Mouse (Mus musculus) brain, embryonic 14.5 days (tissue): ENCODE measurements around the gene Fam222a. TPM values are rescaled to one million over a fixed set of nuclear protein-coding genes. Genes with fewer than 3 reads are reported as not detected.

ENCODE experiments used
- DNase-seq: peaks from one replicate; pipeline ENCODE4 v3.0.0-alpha.2; 2011; ENCODE audit warnings: low read depth
- CTCF ChIP-seq: fragments of 200-500 bp; IDR thresholded peaks from 2 replicates; pipeline ENCODE4 v1.5.1; 2012; ENCODE audit warnings: inconsistent platforms, mild to moderate bottlenecking, moderate library complexity, borderline replicate concordance; ENCODE audit not compliant: insufficient read depth, insufficient read length; ENCODE audit errors: extremely low read depth
- POLR2A ChIP-seq: fragments of 200-500 bp; IDR thresholded peaks from 2 replicates; pipeline ENCODE4 v1.6.1; 2012; ENCODE audit warnings: mild to moderate bottlenecking, inconsistent platforms, borderline replicate concordance; ENCODE audit not compliant: poor library complexity, insufficient read depth, insufficient read length, severe bottlenecking; ENCODE audit errors: extremely low read depth
- polyA plus RNA-seq: library from polyadenylated mRNA; depleted of rRNA; stranded (reverse); fragments of >200 nt; gene quantifications from 2 replicates; pipeline ENCODE4 v1.2.3, GENCODE M21; 2012

The Fam222a gene
- polyA plus RNA-seq, 1 experiment: 16.6 TPM

DNA sequence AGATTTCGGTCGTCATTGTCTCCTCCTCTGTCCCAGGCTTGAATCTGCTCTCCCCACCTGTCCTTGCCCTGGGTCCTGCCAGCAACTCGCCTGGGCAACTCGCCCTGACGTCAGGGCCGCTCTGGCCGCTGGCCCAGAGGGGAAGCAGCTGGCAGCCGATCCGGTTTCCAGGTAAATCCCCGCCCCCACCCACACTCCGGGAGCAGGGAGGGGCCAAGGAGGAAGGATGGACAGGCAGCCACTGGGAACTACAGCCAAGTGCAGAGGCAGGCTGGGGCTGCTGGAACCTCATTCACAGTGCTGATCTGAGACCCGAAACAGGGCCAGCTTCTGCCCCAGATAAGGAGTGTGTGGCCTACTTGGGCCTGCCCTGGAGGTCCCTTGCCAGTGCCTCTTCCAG is 2.5 kb upstream of the Fam222a start:
- DNase-seq: no peak
- TF ChIP-seq POLR2A: no peak
- no peak for TF ChIP-seq CTCF

- no peak for DNase-seq
- TF ChIP-seq CTCF (no peak), POLR2A (no peak)
Measured at GRCm38 (mm10) chr5:114565751-114566150, 2.1 kb upstream of the Fam222a start.

DNA sequence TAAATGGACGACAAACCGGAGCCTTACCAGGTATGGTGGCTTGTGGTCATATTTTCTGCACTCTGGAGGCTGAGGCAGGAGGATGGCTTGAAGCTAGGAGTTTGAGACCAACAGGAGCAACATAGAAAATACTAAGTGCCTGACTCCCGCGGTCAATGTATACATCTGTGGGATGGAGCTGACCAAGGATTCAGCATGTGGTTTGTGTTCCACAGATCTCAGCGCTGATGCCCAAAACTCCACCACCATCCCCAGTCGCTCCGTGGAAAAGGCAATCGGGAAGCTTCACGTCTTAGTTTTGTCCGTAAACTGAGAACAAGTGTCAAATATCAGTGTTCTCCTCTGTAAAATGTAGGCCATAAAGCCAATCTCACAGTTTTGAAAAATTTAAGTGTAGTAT is 1.4 kb upstream of the Fam222a start:
- TF ChIP-seq POLR2A (no peak), CTCF (no peak)
- no peak for DNase-seq

DNA sequence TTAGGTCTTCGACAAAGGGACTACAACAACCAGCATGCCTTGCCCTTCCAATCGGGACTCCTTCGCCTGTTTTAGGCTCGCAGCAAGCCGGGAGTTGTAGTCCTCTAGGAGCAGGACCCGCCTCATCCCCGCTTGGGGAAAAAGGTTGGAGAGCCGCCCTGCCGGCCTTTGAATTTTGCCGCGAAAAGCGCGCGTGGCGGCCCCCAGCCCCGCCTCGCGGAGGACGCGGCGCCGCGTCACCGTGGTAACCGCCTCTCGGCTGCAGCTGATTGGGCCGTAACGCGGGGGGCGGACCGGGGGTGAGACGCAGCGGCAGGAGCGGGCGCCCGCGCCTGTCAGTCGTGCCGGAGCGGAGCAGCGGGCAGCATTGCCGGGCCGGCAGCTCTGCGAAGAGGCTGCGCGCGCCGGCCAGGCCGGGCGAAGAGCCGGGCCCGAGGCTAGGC is 720 bp upstream of the Fam222a start:
- TF ChIP-seq POLR2A (peak; percentile 99), CTCF (no peak)
- DNase-seq: peak; percentile 99

DNA sequence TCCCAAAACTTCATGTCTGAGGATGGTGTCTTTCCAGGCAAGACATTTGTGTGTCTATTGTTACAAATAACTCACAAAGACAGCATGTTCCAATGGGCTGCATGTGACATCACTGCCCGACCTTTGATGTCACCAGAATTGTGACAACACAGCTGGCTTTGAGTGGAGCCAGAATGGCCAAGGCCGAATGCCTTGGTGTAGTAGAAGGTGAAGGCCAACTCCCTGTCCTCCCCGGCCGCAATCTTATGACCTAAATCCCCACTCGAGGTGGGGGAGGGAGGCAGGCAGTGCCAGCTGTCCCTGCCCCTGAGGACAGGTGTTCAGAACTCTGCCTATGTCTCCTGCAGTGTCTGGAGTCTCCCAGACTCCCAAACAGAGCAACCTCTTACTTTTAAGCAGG is 1.0 kb downstream of the Fam222a start:
- no peak for TF ChIP-seq CTCF
- no peak for TF ChIP-seq POLR2A
- DNase-seq: no peak

DNA sequence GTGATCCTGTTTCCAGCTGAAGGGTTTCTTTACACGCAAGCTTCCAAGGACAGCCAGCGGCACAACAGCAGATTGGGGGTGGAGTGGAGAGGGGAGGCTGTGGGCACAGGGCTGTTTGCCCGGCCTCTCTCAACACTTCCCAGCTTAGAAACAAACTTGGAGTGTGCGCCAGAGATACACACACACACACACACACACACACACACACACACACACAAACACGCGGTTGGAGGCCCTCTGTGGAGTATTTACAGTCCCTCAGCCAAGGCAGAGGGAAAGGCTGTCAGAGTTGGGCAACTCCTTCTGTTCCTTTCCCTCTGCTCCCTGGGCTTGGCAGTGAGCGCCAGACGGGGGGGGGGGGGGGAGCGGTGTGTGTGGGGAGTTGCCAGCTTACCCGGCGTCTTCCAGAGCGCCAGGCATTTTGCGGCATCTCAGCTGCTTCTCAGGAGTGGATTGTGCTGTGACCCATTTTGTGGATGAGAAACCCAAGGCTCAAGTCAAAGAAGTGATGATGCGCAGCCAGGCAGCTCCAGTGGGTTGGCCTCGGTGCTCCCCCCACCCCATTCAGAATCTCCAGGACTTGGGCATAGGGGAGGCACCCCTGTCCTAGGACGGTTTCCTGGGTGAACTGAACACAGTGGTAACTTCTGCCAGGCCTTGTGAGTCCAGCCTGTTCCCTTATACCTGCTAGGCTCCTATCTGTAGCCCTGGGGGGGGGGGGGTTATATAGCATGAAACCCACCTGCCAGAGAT is 2.3 kb downstream of the Fam222a start:
- TF ChIP-seq POLR2A (no peak), CTCF (no peak)

GRCm38 (mm10) chr5:114570791-114571450 is 3.1 kb downstream of the Fam222a start:
- no peak for TF ChIP-seq POLR2A
- no peak for TF ChIP-seq CTCF
- DNase-seq: peak; percentile 58

More for the DNA sequence above, 2.3 kb downstream of the Fam222a start:
- DNase-seq: peak; percentile 94

- DNase-seq: peak; percentile 94
- TF ChIP-seq POLR2A: peak; percentile 15; the same call in 1 of the 2 replicates
- TF ChIP-seq CTCF: no peak
Measured at GRCm38 (mm10) chr5:114571451-114572030, 3.7 kb downstream of the Fam222a start.

GRCm38 (mm10) chr5:114572997-114573396 is 5.2 kb downstream of the Fam222a start:
- TF ChIP-seq CTCF (no peak), POLR2A (no peak)
- no peak for DNase-seq

GRCm38 (mm10) chr5:114573920-114574628 is 6.3 kb downstream of the Fam222a start:
- TF ChIP-seq POLR2A (no peak), CTCF (no peak)
- no peak for DNase-seq

- DNase-seq: peak; percentile 69
- no peak for TF ChIP-seq POLR2A
- no peak for TF ChIP-seq CTCF
Measured at GRCm38 (mm10) chr5:114575010-114575409, 7.2 kb downstream of the Fam222a start.
